Mouse (Mus musculus) ES-E14 (cell line): Measurements from ENCODE around the gene Asb8.

Experiments used
- CHD2 ChIP-seq: IDR thresholded peaks from 2 replicates; pipeline ENCODE4 v1.6.1; 2014; ENCODE audit warnings: mild to moderate bottlenecking, low read depth, low read length, inconsistent platforms
- HCFC1 ChIP-seq: IDR thresholded peaks from 2 replicates; pipeline ENCODE4 v1.6.1; 2012; ENCODE audit warnings: low read length, inconsistent platforms, borderline replicate concordance; ENCODE audit not compliant: insufficient read depth
- MAFK ChIP-seq: IDR thresholded peaks from 2 replicates; pipeline ENCODE4 v1.6.1; 2014; ENCODE audit warnings: mild to moderate bottlenecking, low read depth, low read length, inconsistent platforms; ENCODE audit not compliant: insufficient read depth
- ZC3H11A ChIP-seq: IDR thresholded peaks from 2 replicates; pipeline ENCODE4 v1.6.1; 2012; ENCODE audit warnings: low read depth, mild to moderate bottlenecking, inconsistent platforms, low read length, borderline replicate concordance
- ZNF384 ChIP-seq: IDR thresholded peaks from 2 replicates; pipeline ENCODE4 v1.6.1; 2012; ENCODE audit warnings: low read depth, low read length, inconsistent platforms

GRCm38 (mm10) chr15:98136871-98137270 lies 28.6 kb downstream of the Asb8 start:
- TF ChIP-seq HCFC1: no peak
- TF ChIP-seq CHD2: no peak
- TF ChIP-seq ZNF384: no peak
- no peak for TF ChIP-seq ZC3H11A
- no peak for TF ChIP-seq MAFK
